9 mouse cellular contexts compared by ENCODE assay signal in the genomic region with DNA sequence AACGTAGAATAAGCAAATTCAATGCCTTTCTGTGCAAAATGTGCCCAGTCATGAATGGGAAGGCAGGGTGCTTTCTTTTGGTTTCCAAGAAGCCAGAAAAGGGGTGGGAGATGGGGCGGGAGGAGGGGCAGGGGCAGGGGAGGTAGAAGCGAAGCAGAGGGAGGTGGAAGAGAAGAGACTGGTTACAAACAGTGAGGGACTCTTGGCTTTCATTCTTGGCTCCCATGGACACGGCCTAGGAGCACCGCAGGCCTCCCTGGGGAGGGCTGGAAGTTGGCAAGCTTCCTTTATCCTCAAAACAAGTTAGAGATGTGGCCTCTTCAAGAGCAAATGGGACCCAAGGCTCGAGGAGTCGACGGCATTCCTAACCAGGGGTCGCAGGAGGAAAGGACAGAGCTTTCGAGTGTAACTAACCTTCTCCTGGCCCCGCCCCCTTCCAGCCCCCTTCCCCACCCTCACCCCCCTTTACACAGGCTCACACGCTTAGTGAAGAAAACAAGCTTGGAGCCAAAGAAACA. TPM values are rescaled to one million over a fixed set of nuclear protein-coding genes. Genes with fewer than 3 reads are reported as not detected.
DNase-seq lines count a peak whose midpoint lies in the region; ATAC-seq lines count a peak whose summit lies in the region.
"Had no signal": no experiment of that assay in that cellular context is flagged by ENCODE, and none has a peak within 500 bp of the region (broad histone marks: within the 10 kb centered on the region; RNA-seq: fewer than 3 reads in every experiment).

A gene (plus strand): TSS at position 195 of the 518 bp plus-strand sequence.

- no peaks in the 10 kb centered on the region for H3K36me3 ChIP-seq in forebrain, embryonic 14.5 days (ENCODE audit: control insufficient read depth, insufficient read depth, low read length)
- no peaks in the 10 kb centered on the region for H3K36me3 ChIP-seq in hindbrain, embryonic 11.5 days (ENCODE audit: control insufficient read depth, insufficient read depth, low read length)
- no peaks in the 10 kb centered on the region for H3K36me3 ChIP-seq in midbrain, embryonic 13.5 days

- H3K9me3 ChIP-seq in forebrain, embryonic 14.5 days (replicated peaks; ENCODE audit: control insufficient read depth, low read length): no peaks in the 10 kb centered on the region
- no peaks in the 10 kb centered on the region for H3K9me3 ChIP-seq in hindbrain, embryonic 11.5 days (ENCODE audit: control insufficient read depth, low read length)
- no peaks in the 10 kb centered on the region for H3K9me3 ChIP-seq in midbrain, embryonic 13.5 days

- H3K9ac ChIP-seq in forebrain, embryonic 14.5 days (ENCODE audit: low read length): no peak within 1 kb of the TSS
- H3K9ac ChIP-seq in hindbrain, embryonic 11.5 days (ENCODE audit: low read depth, low read length): no peak within 1 kb of the TSS
- 0 out of 2 replicates have a peak within 1 kb of the TSS, but pooled peaks have one; percentile 10 for H3K9ac ChIP-seq in midbrain, embryonic 13.5 days (replicated peaks)

- no peak within 1 kb of the TSS for H3K4me3 ChIP-seq in forebrain, embryonic 14.5 days (ENCODE audit: low read depth, low read length)
- no peak within 1 kb of the TSS for H3K4me3 ChIP-seq in hindbrain, embryonic 11.5 days (ENCODE audit: low read depth, low read length)
- H3K4me3 ChIP-seq in midbrain, embryonic 13.5 days (replicated peaks): 0 out of 2 replicates have a peak within 1 kb of the TSS, but pooled peaks have one; percentile 8

- H3K4me2 ChIP-seq in forebrain, embryonic 14.5 days (ENCODE audit: low read length): peak within 1 kb of the TSS; percentile 32
- H3K4me2 ChIP-seq in hindbrain, embryonic 11.5 days (replicated peaks; ENCODE audit: low read depth, low read length): no peak within 1 kb of the TSS
- H3K4me2 ChIP-seq in midbrain, embryonic 13.5 days (replicated peaks): peak within 1 kb of the TSS; percentile 40

- peak; percentile 69 for ATAC-seq in forebrain, embryonic 14.5 days
- peak; percentile 59 for ATAC-seq in hindbrain, embryonic 11.5 days (ENCODE audit: low FRiP score)
- ATAC-seq in midbrain, embryonic 13.5 days: peak; percentile 80

- DNase-seq in frontal cortex, adult 2 months (ENCODE audit: extremely low spot score in 1 of 2, low spot score in 1 of 2): peak in 1 of 2 experiments; percentile 33
- no peak for DNase-seq in frontal cortex, postnatal 25 days (ENCODE audit: low spot score in 2 of 2)
- DNase-seq in forebrain, embryonic 14.5 days (ENCODE audit: low spot score): peak; percentile 59
- no peak for DNase-seq in hindbrain, embryonic 11.5 days (ENCODE audit: low spot score)
- DNase-seq in layer of hippocampus, adult 8-10 months (ENCODE audit: low spot score in 2 of 2): peak; percentile 46 to 63
- no peak for DNase-seq in urinary bladder, postnatal 10 days (ENCODE audit: low spot score)
- no peak for DNase-seq in thymus, adult 18-20 months

- peak within 1 kb of the TSS; percentile 55; the same call in 1 of the 2 replicates for H3K27ac ChIP-seq in forebrain, embryonic 14.5 days (ENCODE audit: low read depth, low read length)
- H3K27ac ChIP-seq in hindbrain, embryonic 11.5 days (ENCODE audit: low read depth, low read length): no peak within 1 kb of the TSS
- peak within 1 kb of the TSS; percentile 53; the same call in 1 of the 2 replicates for H3K27ac ChIP-seq in midbrain, embryonic 13.5 days

- H3K4me1 ChIP-seq in forebrain, embryonic 14.5 days (ENCODE audit: control insufficient read depth, insufficient read depth, low read length): peaks cover 7% of the 10 kb centered on the region; the same call in 1 of the 2 replicates
- H3K4me1 ChIP-seq in hindbrain, embryonic 11.5 days (replicated peaks; ENCODE audit: control insufficient read depth, insufficient read depth, low read length): no peaks in the 10 kb centered on the region
- H3K4me1 ChIP-seq in midbrain, embryonic 13.5 days (replicated peaks): peaks cover 18% of the 10 kb centered on the region

- no peaks in the 10 kb centered on the region for H3K27me3 ChIP-seq in forebrain, embryonic 14.5 days (replicated peaks; ENCODE audit: control insufficient read depth, insufficient read depth, low read length)
- H3K27me3 ChIP-seq in hindbrain, embryonic 11.5 days (ENCODE audit: control insufficient read depth, insufficient read depth, low read length): no peaks in the 10 kb centered on the region
- H3K27me3 ChIP-seq in midbrain, embryonic 13.5 days: no peaks in the 10 kb centered on the region

- WGBS in forebrain, embryonic 14.5 days: 5% methylated on average over 12 of the region's 12 CpGs
- WGBS in hindbrain, embryonic 11.5 days: 13% methylated on average over 12 of the region's 12 CpGs
- 4% methylated on average over 12 of the region's 12 CpGs for WGBS in midbrain, embryonic 13.5 days

RNA-seq across cellular contexts. Expression of the gene that starts here (rescaled TPM):
- 21.4 and 24.5 TPM in 2 replicates for polyA plus RNA-seq in frontal cortex, adult 2 months (2012; rRNA removed)
- polyA plus RNA-seq in forebrain, embryonic 14.5 days (2014; fragmentation: Nextera tagmentation; extraction: Ambion mirVana): 2.3 and 3.8 TPM in 2 replicates
- 0.63 and 0.69 TPM in 2 replicates for polyA plus RNA-seq in hindbrain, embryonic 11.5 days (2014; fragmentation: Nextera tagmentation; extraction: Ambion mirVana)
- total RNA-seq in layer of hippocampus, adult 8-10 months (2022): 10 to 100 TPM; 26.7 to 32.0 (median 27.5) TPM
- polyA plus RNA-seq in midbrain, embryonic 13.5 days (2015; fragmentation: Nextera tagmentation; extraction: Ambion mirVana): 1.3 and 1.8 TPM in 2 replicates
- total RNA-seq: CH12.LX had no signal

Comparison
In these comparisons a context has a peak if more than half of its experiments do, and no peak if none do; other contexts are left out.
1. Peak in ATAC-seq in hindbrain, embryonic 11.5 days; RNA of the gene not detected or under 1 TPM.
2. DNase-seq: peak in forebrain, embryonic 14.5 days (single experiment) and layer of hippocampus, adult 8-10 months (2 of 2); none in frontal cortex, postnatal 25 days (0 of 2), hindbrain, embryonic 11.5 days (single experiment), urinary bladder, postnatal 10 days (single experiment) and thymus, adult 18-20 months (0 of 2).
3. Peak in every context shown above with its lines, with median percentiles within 50 percentile points of each other: ATAC-seq.